Mouse (Mus musculus): ENCODE measurements around the gene Nek1.

DNA sequence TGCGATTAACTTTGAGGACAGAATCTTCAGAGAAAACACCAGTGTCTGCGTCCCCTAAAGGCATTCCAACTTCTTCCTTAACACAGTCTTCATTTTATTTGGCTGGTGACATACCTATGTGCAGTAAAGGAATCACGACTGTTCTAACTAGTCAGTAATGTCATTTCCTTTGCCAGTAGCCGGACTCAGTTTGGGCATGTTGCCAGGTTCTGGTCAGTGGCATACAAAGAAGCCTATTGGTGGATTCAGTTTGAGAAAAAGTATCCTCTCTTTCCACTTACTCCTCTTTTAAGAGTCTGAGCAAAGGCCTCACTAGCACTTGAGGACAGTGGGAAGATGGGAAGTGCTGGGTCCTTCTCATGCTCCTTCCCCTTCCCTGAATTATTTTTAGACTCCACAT lies 21.2 kb upstream of the Nek1 start:
- TF ChIP-seq CTCF (IDR thresholded peaks at IDR 0.05; ENCODE audit: low read depth, low read length) (no peak), POLR2A (IDR thresholded peaks at IDR 0.05; ENCODE audit: extremely low read depth, insufficient read depth, low read length) (no peak)
